Mouse (Mus musculus) thymus, adult 2 months (tissue): ENCODE measurements around the gene Iglon5. TPM values are rescaled to one million over a fixed set of nuclear protein-coding genes. Genes with fewer than 3 reads are reported as not detected.

Experiments
- DNase-seq: peaks from one replicate; pipeline ENCODE4 v3.0.0; 2021
- H3K27ac ChIP-seq: fragments of 200-500 bp; 2 replicates; pipeline ENCODE4 v1.5.1; 2012; ENCODE audit warnings: low read length, control low read depth; ENCODE audit not compliant: control insufficient read depth, insufficient read depth
- H3K27me3 ChIP-seq: fragments of 200-500 bp; 2 replicates; pipeline ENCODE4 v1.6.1; 2012; ENCODE audit warnings: mild to moderate bottlenecking, low read length, moderate library complexity, mixed read lengths; ENCODE audit not compliant: control insufficient read depth, insufficient read depth
- H3K36me3 ChIP-seq: fragments of 200-500 bp; 2 replicates; pipeline ENCODE4 v1.6.1; 2012; ENCODE audit warnings: mild to moderate bottlenecking, low read length, moderate library complexity; ENCODE audit not compliant: control insufficient read depth, insufficient read depth
- H3K4me1 ChIP-seq: fragments of 200-500 bp; replicated peaks from 2 replicates; pipeline ENCODE4 v1.6.1; 2012; ENCODE audit warnings: low read length; ENCODE audit not compliant: control insufficient read depth, insufficient read depth
- H3K4me3 ChIP-seq: fragments of 200-500 bp; 2 replicates; pipeline ENCODE4 v1.5.1; 2012; ENCODE audit warnings: mild to moderate bottlenecking, low read length, control low read depth, moderate library complexity; ENCODE audit not compliant: control insufficient read depth, insufficient read depth
- CTCF ChIP-seq: fragments of 200-500 bp; IDR thresholded peaks from 2 replicates; pipeline ENCODE4 v1.5.1; 2012; ENCODE audit warnings: mild to moderate bottlenecking, control low read depth, low read length, moderate library complexity, borderline replicate concordance; ENCODE audit not compliant: control insufficient read depth, poor library complexity, insufficient read depth; ENCODE audit errors: extremely low read depth
- POLR2A ChIP-seq: fragments of 200-500 bp; IDR thresholded peaks from 2 replicates; pipeline ENCODE4 v1.6.1; 2012; ENCODE audit warnings: mild to moderate bottlenecking, low read length, control low read depth, moderate library complexity; ENCODE audit not compliant: control insufficient read depth, poor library complexity, insufficient read depth; ENCODE audit errors: extremely low read depth
- WGBS: fragments of 180-500 bp; shearing (Covaris S2); methylation state at CpG from one replicate; pipeline ENCODE4 v1.1.7; 2018; 5-methylcytosine and 5-hydroxymethylcytosine counted together
- polyA plus RNA-seq: library from polyadenylated mRNA; depleted of rRNA; stranded (reverse); fragments of >200 nt; gene quantifications from 2 replicates; pipeline ENCODE4 v1.2.3, GENCODE M21; 2012

The Iglon5 gene
- polyA plus RNA-seq, 1 experiment, result 1.1 TPM

DNA sequence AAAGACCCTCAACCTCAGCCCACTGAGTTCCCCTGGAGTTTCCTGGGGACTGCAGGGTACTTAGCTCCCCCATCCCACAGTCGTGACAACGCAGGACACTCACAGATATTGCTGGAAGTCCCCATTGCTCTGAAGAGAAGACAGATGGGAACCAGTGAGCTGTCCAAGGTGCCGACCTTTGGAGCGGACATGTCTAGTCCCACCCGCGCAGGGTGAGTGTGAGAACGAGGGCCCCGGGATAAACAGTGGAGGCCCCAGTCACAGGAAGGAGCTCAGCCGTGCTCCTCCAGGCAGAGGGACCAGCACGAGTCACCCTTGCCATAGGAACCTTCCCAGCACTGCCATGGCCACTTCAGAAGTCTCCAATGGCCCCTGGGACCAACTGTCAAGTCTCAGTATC, 6.6 kb downstream of the Iglon5 start:
- Histone ChIP-seq H3K4me1 (no peaks in the 10 kb centered on the region), H3K4me3 (no peak overlapping the region), H3K27me3 (no peaks in the 10 kb centered on the region), H3K27ac (no peak overlapping the region), H3K36me3 (no peaks in the 10 kb centered on the region)
- no peak for DNase-seq
- TF ChIP-seq POLR2A, result no peak
- no peak for TF ChIP-seq CTCF
- WGBS, result 11% methylated on average over 10 of the region's 10 CpGs

DNA sequence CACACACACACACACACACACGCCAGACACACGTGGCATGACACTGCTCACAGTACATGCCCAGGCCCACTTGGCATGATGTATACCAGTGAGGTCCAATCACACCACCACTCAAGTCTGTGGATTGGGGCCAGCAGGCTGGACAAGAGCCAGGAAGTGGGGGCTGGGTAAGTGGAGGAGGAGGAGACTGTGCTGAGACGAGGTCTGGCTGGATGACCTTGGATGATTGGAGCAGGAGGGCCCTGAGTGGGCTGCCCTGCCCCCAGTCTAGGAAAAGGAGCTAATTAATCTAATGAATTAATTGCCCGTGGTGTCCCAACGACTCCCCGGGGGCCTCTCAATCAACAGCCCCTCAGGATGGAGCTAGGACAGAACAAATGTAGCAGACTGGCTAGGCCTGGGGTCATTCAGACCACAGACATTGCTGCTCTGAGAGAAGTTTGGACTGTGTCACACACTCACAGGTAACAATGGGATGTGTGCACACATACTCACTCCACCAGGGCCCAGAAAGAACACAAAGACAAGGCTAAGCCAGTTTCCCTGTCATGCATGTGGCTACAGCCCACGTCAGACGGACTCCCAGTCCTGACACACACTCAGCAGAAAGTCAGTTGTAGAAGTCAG, 7.7 kb downstream of the Iglon5 start:
- no peak overlapping the region for H3K27ac ChIP-seq
- TF ChIP-seq CTCF (no peak), POLR2A (no peak)
- 79% methylated on average over 8 of the region's 8 CpGs for WGBS

DNA sequence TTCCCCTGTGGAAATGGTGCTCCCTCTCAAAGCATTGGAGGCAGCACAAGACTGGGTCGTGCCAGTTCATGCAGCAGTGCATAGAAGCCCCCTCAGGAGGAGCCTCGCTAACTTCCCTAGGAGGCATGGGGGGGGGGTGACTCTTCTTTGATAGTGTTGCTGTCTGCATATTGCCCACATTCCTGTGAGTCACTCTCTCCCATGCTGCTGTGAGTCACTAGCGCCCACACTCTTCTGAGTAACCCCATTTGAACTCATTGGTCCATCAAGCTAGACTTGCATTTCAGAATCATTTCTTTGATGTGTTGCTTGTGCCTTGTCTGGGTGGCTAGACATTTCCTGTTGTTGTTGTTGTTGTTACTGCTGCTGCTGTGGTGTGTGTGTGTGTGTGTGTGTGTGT, 8.7 kb downstream of the Iglon5 start:
- Histone ChIP-seq H3K4me1 (no peaks in the 10 kb centered on the region), H3K4me3 (no peak overlapping the region), H3K36me3 (no peaks in the 10 kb centered on the region), H3K27me3 (peaks cover 3% of the 10 kb centered on the region; the same call in 1 of the 2 replicates), H3K27ac (no peak overlapping the region)
- WGBS, result 65% methylated on average over 3 of the region's 3 CpGs
- TF ChIP-seq POLR2A (no peak), CTCF (no peak)
- no peak for DNase-seq

More for the DNA sequence above, 7.7 kb downstream of the Iglon5 start:
- Histone ChIP-seq H3K4me1 (no peaks in the 10 kb centered on the region), H3K27me3 (no peaks in the 10 kb centered on the region; the same call in 1 of the 2 replicates), H3K36me3 (no peaks in the 10 kb centered on the region), H3K4me3 (no peak overlapping the region)
- DNase-seq, result no peak

DNA sequence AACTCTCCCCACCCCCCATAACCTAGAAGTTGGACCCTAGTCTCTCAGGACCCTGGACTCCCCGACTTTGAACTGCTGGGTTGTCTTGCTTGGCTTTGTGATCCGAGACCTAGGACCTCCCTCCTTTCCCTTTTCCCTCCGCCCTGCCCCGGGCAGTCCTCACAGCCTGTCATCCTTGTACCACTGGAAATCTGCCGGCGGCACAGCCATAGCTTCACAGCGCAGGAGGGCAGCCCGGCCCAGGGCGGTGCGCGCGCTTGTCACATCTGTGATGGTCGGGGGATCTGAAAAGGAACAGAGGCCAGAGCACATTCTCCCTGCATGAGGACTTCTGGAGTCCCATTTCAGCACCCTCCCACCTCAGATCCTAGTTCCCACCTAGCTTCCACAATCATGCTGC, 13.5 kb downstream of the Iglon5 start:
- Histone ChIP-seq H3K4me1 (no peaks in the 10 kb centered on the region), H3K4me3 (no peak overlapping the region), H3K27ac (no peak overlapping the region), H3K27me3 (peaks cover 4% of the 10 kb centered on the region; the same call in 1 of the 2 replicates), H3K36me3 (no peaks in the 10 kb centered on the region)
- DNase-seq, result no peak
- 15% methylated on average over 13 of the region's 13 CpGs for WGBS
- TF ChIP-seq POLR2A (no peak), CTCF (no peak)

DNA sequence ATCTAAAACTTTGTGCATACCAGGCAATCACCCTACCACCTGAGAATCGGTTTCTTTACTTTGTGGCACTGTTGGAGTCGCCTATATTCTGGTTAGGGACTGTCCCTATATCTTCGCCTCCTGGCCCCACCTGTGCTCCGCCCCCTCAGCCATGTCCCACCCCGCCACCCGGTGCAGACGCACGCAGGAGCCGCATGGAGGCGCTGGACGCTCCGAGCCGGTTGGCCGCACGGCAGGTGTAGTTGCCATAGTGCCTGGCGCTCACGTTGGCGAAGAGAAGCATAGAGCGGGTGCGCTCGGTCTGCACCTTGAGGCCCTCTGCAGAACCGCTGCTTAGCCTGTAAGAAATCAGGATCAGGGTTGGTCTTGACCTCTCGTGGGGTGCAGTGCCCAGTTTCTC, 14.2 kb downstream of the Iglon5 start:
- Histone ChIP-seq H3K36me3 (no peaks in the 10 kb centered on the region), H3K27me3 (peaks cover 4% of the 10 kb centered on the region; the same call in 1 of the 2 replicates), H3K27ac (no peak overlapping the region), H3K4me1 (no peaks in the 10 kb centered on the region), H3K4me3 (no peak overlapping the region)
- no peak for TF ChIP-seq POLR2A
- TF ChIP-seq CTCF, result no peak
- no peak for DNase-seq
- 9% methylated on average over 23 of the region's 23 CpGs for WGBS

DNA sequence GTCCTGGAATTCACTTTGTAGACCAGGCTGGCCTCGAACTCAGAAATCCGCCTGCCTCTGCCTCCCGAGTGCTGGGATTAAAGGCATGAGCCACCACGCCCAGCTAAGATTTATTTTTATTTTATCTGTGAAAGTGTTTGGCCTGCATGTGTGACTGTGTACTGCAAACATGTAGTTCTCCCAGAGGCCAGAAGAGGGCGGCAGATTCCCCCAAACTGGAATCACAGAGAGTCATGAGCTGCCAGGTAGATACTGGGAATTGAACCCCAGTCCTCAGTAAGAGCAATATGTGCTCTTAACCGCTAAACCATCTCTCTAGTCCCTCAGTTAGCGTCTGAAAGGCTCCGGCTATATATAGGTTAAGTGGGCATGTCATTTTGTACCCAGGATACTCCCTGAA, 19.5 kb downstream of the Iglon5 start:
- WGBS, result 67% methylated on average over 8 of the region's 8 CpGs
- DNase-seq, result peak; percentile 51
- TF ChIP-seq POLR2A (no peak), CTCF (no peak)

DNA sequence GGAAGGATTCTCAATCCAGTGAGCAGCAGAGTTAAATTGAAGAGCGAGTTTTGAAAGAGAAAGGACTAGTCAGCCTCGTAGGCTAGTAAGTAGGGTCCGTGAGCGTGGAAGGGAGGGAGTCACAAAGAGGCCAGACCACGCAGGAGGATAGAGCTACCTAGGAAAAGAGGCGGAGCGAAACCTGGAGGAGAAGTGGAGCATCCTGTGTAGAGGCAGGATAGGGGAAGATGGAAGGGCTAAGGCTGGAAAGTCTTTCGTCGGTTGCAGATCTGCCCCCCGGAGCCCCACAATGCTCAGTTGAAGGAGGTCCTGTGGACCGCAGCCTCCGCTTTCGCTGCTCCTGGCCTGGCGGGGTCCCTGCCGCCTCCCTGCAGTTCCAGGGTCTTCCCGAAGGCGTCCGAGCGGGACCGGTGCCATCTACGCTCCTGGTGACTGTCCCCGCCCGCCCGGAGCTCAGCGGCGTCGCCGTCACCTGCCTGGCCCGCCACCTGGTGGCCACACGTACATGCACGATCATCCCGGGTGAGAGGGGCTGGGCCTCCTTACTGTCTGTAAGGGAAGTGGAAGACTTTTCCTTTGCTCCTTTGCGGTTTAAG, 23.7 kb downstream of the Iglon5 start:
- Histone ChIP-seq H3K27me3 (no peaks in the 10 kb centered on the region; the same call in 1 of the 2 replicates), H3K4me1 (peaks cover 19% of the 10 kb centered on the region), H3K4me3 (peak overlapping the region; percentile 43), H3K27ac (no peak overlapping the region), H3K36me3 (no peaks in the 10 kb centered on the region)
- TF ChIP-seq CTCF (peak; percentile 97), POLR2A (no peak)
- under 1% methylated on average over 33 of the region's 33 CpGs for WGBS
- peak; percentile 82 for DNase-seq

More for the DNA sequence above, 19.5 kb downstream of the Iglon5 start:
- Histone ChIP-seq H3K27ac (no peak overlapping the region), H3K4me3 (no peak overlapping the region), H3K4me1 (peaks cover 9% of the 10 kb centered on the region), H3K27me3 (no peaks in the 10 kb centered on the region), H3K36me3 (no peaks in the 10 kb centered on the region)
